Mouse (Mus musculus): ENCODE measurements at regions not wholly inside any gene's neighbourhood (a gene's known extent, or its start where the extent isn't known, plus 50 kb on each side); places are given as distances from the start of the nearest gene placed in this dataset.

DNA sequence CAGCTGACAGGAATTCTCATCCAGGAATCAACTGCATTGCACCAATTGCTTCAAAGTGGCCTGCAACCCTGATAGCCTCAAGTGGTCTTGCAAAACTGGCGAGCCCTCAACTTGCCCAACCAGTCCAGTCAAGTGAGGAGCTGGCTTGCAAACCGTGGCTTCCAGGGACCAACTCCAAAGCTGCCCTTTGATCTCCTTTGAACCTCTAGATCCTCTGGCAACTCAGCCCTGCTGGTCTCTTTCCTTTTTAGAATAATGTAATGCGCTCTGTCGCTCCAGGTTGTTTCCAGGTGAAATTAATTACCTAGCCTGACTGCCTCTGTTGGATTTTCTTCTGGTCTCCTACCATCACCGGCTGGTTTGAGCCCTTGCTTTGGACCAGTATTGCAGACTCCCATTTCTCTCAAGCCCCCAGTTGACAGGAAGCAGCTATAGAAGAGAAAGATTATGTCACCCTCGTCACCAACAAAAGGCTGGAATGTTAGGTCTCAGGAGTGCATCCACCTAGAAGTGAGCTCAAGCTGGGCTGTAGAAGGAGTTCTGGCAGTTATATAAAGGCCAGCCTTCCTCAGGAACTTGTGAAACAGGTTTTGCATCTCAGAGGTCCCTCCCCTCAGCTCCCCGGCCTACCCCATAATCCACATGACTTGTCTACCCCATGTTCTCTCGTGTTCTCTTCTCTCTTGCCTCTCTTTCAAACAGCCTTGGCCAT lies 49.8 kb upstream of the Abcd3 start:
- WGBS: 29% methylated on average over 8 of the region's 8 CpGs
- no peak for TF ChIP-seq POLR2A (IDR thresholded peaks at IDR 0.05; ENCODE audit: borderline replicate concordance, extremely low read depth, insufficient read depth, insufficient read length)
- Histone ChIP-seq H3K4me2 (replicated peaks; ENCODE audit: low read depth, low read length, severe bottlenecking) (no peak overlapping the region), H3K27ac (replicated peaks; ENCODE audit: low read depth, low read length) (no peak overlapping the region), H3K36me3 (ENCODE audit: control insufficient read depth, insufficient read depth, low read length) (no peaks in the 10 kb centered on the region), H3K9me3 (ENCODE audit: control insufficient read depth, low read length) (no peaks in the 10 kb centered on the region), H3K27me3 (ENCODE audit: control insufficient read depth, insufficient read depth, low read length) (no peaks in the 10 kb centered on the region), H3K4me1 (ENCODE audit: control insufficient read depth, insufficient read depth, low read length) (no peaks in the 10 kb centered on the region), H3K9ac (ENCODE audit: low read depth, low read length, severe bottlenecking) (no peak overlapping the region), H3K4me3 (replicated peaks; ENCODE audit: low read length) (no peak overlapping the region)
- DNase-seq (ENCODE audit: low spot score) (no peak), ATAC-seq (ENCODE audit: low FRiP score, low read depth) (no peak)

Data from limb, embryonic 14.5 days (tissue).